Mouse (Mus musculus) megakaryocyte, embryonic 14.5 days (primary cell): ENCODE results near the gene Prps1.

Experiments used
- FLI1 ChIP-seq: IDR thresholded peaks from 2 replicates; pipeline ENCODE4 v1.6.1; 2012; ENCODE audit warnings: low read length, inconsistent platforms, mixed read lengths
- GATA1 ChIP-seq: IDR thresholded peaks from 3 replicates; pipeline ENCODE4 v1.6.1; 2012; ENCODE audit warnings: mixed read lengths, low read length, inconsistent platforms, borderline replicate concordance

DNA sequence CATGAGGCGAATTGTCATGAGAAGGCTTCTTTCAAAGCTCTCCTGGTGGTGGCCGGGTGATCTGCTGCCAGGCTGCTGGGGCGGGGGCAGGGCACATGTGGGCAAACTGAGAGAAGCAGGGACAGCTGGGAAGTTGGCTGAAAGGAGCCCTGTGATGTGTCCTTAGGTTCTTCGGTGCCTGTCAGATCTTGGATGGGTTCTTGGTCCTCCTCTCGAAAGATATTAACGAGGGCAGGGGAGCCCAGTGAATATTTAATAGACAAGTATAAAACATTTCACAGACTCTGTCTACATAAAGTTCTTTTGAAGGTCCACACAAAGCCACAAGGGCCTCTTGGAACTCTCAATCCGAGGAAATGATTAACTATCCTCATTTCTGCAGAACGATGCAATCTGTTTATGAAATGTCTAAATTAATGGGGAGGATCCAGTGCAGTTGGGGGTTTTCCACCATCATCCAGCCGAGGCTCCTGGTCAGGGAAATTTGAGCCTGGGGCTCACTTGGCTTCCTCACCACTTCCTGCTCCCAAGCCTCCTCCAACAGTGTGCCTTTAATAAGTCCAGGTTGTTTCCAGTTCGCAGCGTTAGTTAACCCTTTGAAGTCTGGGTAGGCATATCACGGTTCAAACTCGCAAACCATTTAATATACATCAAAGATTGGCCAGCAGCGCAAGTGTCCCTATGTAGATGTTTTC lies 65.8 kb downstream of the Prps1 start:
- no peak for TF ChIP-seq GATA1
- TF ChIP-seq FLI1: no peak
